Mouse (Mus musculus): ENCODE data around the gene Kcnc3. TPM values are rescaled to one million over a fixed set of nuclear protein-coding genes. Genes with fewer than 3 reads are reported as not detected.
A peak's percentile ranks its signal among the peaks of the same experiment; 100 is the strongest.

Gene Kcnc3
- total RNA-seq, 2 experiments from 2014 or later: 85.1 to 94.3 TPM

DNA sequence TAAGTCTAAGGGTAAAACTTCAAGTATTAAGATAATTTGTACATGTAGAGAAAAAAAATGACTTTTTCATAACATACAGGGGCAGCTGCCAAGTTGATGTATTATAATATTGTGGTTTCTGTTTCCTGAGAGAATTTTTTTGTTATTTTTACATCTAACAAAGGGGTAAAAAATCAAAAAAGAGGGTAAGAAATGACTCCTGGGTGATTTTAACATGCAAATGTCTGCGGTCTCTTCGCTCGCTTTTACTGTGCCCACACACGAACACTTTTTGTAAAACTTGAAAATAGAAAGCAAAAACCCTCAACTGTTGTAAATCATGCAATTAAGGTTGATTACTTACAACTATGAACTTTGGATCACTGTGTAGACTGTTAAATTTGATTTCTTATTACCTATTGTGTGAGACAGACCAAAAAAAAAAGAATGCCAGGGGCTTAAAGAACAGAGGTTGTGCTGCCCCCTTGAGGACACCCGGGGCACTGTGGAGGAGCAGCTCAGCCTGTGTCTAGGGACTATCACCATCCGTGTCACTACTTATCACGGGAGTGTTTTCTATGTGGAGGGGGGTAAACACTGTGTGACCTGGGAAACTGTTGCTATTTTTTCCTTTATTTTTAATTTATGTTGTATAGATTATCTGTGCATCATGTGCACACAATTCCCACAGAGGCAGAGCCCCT lies 56.7 kb downstream of the Kcnc3 start:
- peak; percentile 67 to 84 for DNase-seq (ENCODE audit: low spot score in 2 of 2)
- intact Hi-C loops (cut with DNase I): loop anchor here (5.0 to 10.0 kb wide), 2 partner anchors 85 to 262 kb away; partner anchors contain the start of genes 1700008O03Rik and Syt3

DNA sequence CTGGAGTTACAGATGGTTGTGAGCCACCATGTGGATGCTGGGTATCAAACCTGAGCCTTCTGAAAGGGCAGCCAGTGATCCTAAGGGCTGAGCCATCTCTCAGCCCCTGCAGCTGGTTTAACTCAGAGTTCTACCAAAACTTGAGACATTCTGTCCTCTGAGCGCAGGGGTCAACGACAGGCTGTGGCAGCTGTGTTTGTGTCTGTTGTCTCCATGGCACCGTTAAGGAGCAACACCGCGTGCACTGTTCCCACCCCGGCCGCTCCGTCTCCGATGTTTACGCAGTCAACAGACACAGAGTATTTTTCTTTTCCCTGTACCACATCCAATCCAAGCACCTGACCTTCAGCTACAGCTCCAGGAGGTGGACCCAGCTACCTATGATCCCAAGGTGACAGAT lies 57.3 kb downstream of the Kcnc3 start:
- intact Hi-C loops (cut with DNase I): loop anchor here (2.0 to 10.0 kb wide), 3 partner anchors 85 to 263 kb away; partner anchors contain the start of genes 1700008O03Rik and Syt3

DNA sequence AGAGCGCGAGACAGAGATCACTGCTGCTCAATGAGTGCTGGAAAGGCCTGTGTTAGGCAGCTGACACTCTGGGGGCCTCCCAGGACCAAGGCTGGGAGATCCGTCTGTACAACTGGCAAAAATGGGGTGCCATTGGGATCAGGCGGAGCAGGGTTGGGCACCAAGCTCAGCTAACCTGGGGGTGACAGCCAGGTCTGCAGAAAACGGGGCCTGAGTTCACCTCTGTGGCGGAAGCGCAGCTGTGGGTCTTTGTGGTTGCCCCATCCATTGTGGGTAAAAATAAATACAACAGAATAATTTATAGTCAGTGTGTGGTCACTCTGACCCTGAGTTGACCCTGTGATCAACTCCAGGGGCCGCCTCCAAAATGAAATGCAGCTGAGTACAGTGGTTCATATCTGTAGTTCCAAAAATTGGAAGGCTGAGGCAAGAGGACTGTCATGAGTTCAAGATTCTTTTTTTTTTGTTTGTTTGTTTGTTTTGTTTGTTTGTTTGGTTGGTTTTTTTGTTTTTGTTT lies 58.7 kb downstream of the Kcnc3 start:
- no peak for DNase-seq (ENCODE audit: low spot score in 2 of 2)
- intact Hi-C loops (cut with DNase I): loop anchor here (2.0 to 10.0 kb wide), 3 partner anchors 87 to 264 kb away; partner anchors contain the start of genes 1700008O03Rik and Syt3

More for the DNA sequence above, 57.3 kb downstream of the Kcnc3 start:
- no peak for DNase-seq (ENCODE audit: low spot score in 2 of 2)

DNA sequence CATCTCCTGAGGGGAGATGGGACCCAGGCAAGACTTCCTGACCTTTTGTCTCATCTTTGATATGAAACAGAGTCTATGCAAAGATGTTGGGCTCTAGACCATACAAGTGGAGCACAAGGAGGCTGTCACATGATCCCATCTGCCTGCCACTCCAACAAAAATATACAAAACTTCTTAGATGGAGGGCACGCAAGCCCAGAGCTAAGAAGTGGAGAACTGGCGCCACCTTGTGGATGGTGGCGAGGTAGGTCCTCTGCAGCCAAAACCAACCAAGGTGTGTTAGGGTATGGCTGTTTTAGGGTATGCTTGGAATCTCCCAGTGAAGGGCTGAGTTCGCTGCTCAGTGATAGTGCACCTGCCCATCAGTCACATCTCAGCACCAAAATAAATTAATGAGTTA lies 59.5 kb downstream of the Kcnc3 start:
- intact Hi-C loops (cut with DNase I): loop anchor here (2.0 to 10.0 kb wide), 4 partner anchors 88 to 265 kb away; partner anchors contain the start of genes 1700008O03Rik and Syt3
- DNase-seq (ENCODE audit: low spot score in 2 of 2): peak; percentile 55 to 67

DNA sequence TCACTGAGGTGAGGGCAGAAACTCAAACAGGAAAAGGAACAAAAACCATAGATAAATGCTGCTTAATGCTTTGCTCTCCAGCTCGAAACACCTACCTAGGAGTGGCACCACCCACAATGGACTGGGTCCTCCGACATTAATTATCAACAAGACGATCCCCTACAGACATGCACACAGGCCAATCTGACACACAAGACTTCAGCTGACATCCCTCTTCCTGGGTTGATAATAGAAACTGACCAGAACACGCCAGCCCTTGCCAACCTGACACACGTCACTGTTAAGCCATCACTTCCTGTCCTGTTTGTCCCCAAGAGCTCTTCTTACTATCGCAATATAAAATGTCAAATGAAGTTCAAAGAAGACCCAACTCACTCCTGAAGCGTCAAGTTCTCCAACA lies 61.0 kb downstream of the Kcnc3 start:
- intact Hi-C loops (cut with DNase I): loop anchor here (5.0 kb wide), 1 partner anchor 134 kb away; no protein-coding TSS in a partner anchor
- DNase-seq (ENCODE audit: low spot score in 2 of 2): no peak

DNA sequence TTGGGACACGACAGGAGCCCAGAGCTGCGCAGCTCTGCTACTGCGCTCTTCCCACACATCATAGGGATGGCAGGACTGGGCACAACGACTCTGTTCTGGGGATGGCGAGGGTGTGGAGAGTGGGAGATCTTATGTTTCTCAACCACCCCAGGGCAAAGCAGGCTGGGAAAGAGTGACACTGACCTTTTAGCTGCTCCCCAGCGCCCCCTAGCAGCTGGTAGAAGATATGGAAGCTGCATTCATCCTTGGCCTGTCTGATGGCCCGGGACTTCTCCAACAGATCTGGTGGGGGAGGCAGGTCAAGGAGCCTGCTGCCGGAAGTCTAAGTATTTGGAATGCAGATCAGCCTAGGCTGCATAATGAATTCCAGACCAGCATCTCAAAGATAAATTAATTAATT lies 63.3 kb downstream of the Kcnc3 start:
- DNase-seq (ENCODE audit: low spot score in 2 of 2): no peak
- intact Hi-C loops (cut with DNase I): loop anchor here (5.0 kb wide), 1 partner anchor 136 kb away; no protein-coding TSS in a partner anchor

Other genes starting within 250 kb of the Kcnc3 start
- 10 to 100 TPM; 60.0 to 65.0 TPM for gene Syt3, start 206.6 kb upstream of the Kcnc3 start, total RNA-seq (2021)
- 1 to 10 TPM; 1.9 to 2.2 TPM for gene 1700008O03Rik, start 204.8 kb upstream of the Kcnc3 start, total RNA-seq (2021)
- 100 to 1,000 TPM; 268 to 278 TPM for gene Lrrc4b, start 161.6 kb upstream of the Kcnc3 start, total RNA-seq (2021)
- 10 to 100 TPM in 1 of 2 experiments, 1 to 10 TPM in 1; 9.6 to 10.1 TPM for gene Aspdh, start 125.3 kb upstream of the Kcnc3 start, total RNA-seq (2021)
- gene Josd2, start 122.7 kb upstream of the Kcnc3 start, total RNA-seq (2021): 10 to 100 TPM; 73.6 to 86.0 TPM
- gene Emc10, start 94.1 kb upstream of the Kcnc3 start, total RNA-seq (2021): 100 to 1,000 TPM; 165 to 173 TPM
- 10 to 100 TPM; 17.4 to 18.9 TPM for gene Fam71e1, start 94.1 kb upstream of the Kcnc3 start, total RNA-seq (2021)
- not detected for gene Mybpc2, start 66.0 kb upstream of the Kcnc3 start, total RNA-seq (2021)
- gene Spib, start 58.6 kb upstream of the Kcnc3 start, total RNA-seq (2021): under 1 TPM in 1 of 2 experiments, not detected in 1; 0.11 TPM
- 1 to 10 TPM; 5.7 to 6.0 TPM for gene Pold1, start 41.8 kb upstream of the Kcnc3 start, total RNA-seq (2021)
- 10 to 100 TPM; 64.6 to 68.6 TPM for gene Nr1h2, start 36.7 kb upstream of the Kcnc3 start, total RNA-seq (2021)
- gene Napsa, start 18.3 kb upstream of the Kcnc3 start, total RNA-seq (2021): under 1 TPM in 1 of 2 experiments, not detected in 1; 0.21 TPM
- gene Myh14, start 80.2 kb downstream of the Kcnc3 start, total RNA-seq (2021): 10 to 100 TPM; 15.4 to 20.6 TPM
- not detected for gene Izumo2, start 118.1 kb downstream of the Kcnc3 start, total RNA-seq (2021)
- 10 to 100 TPM; 26.0 to 29.4 TPM for gene Vrk3, start 157.7 kb downstream of the Kcnc3 start, total RNA-seq (2021)
- under 1 TPM; 0.41 to 0.78 TPM for gene Zfp473, start 160.4 kb downstream of the Kcnc3 start, total RNA-seq (2021)
- 10 to 100 TPM; 27.3 to 30.4 TPM for gene Nup62, start 225.4 kb downstream of the Kcnc3 start, total RNA-seq (2021)
- 1 to 10 TPM; 1.9 to 2.4 TPM for gene Il4i1, start 225.7 kb downstream of the Kcnc3 start, total RNA-seq (2021)
- 10 to 100 TPM; 23.3 to 25.5 TPM for gene Atf5, start 226.0 kb downstream of the Kcnc3 start, total RNA-seq (2021)

Measured in left cerebral cortex, postnatal 25 days (tissue).